Mouse (Mus musculus) midbrain, embryonic 11.5 days (tissue): Measurements from ENCODE around the gene Foxk1. TPM values are rescaled to one million over a fixed set of nuclear protein-coding genes. Genes with fewer than 3 reads are reported as not detected.

Experiments
- ATAC-seq: fragments of 200-750 bp; cut with Nextera tagmentation; 2 replicates; pipeline ENCODE4 v1.8.0; 2017; ENCODE audit warnings: moderate TSS enrichment, moderate library complexity; ENCODE audit not compliant: low FRiP score
- DNase-seq: peaks from one replicate; pipeline ENCODE4 v3.0.0; 2015; ENCODE audit warnings: low spot score; ENCODE audit errors: missing footprints
- H3K27ac ChIP-seq: fragments of 300-500 bp; sonication (generic); 2 replicates; pipeline ENCODE4 v1.5.1; 2014; ENCODE audit warnings: low read depth, low read length
- H3K27me3 ChIP-seq: fragments of 300-500 bp; sonication (generic); 2 replicates; pipeline ENCODE4 v1.6.1; 2014; ENCODE audit warnings: mild to moderate bottlenecking, low read length, moderate library complexity, mixed read lengths; ENCODE audit not compliant: control insufficient read depth, insufficient read depth
- H3K36me3 ChIP-seq: fragments of 300-500 bp; sonication (generic); 2 replicates; pipeline ENCODE4 v1.6.1; 2014; ENCODE audit warnings: mild to moderate bottlenecking, low read length, moderate library complexity, mixed read lengths; ENCODE audit not compliant: control insufficient read depth, insufficient read depth
- H3K4me1 ChIP-seq: fragments of 300-500 bp; sonication (generic); 2 replicates; pipeline ENCODE4 v1.6.1; 2014; ENCODE audit warnings: low read length; ENCODE audit not compliant: control insufficient read depth, insufficient read depth
- H3K4me2 ChIP-seq: fragments of 300-500 bp; sonication (generic); 2 replicates; pipeline ENCODE4 v1.6.1; 2014; ENCODE audit warnings: mild to moderate bottlenecking, moderate library complexity
- H3K4me3 ChIP-seq: fragments of 300-500 bp; sonication (generic); 2 replicates; pipeline ENCODE4 v1.5.1; 2014; ENCODE audit warnings: low read depth, low read length
- H3K9ac ChIP-seq: fragments of 300-500 bp; sonication (generic); 2 replicates; pipeline ENCODE4 v1.6.1; 2014; ENCODE audit warnings: low read length
- H3K9me3 ChIP-seq: fragments of 300-500 bp; sonication (generic); 2 replicates; pipeline ENCODE4 v1.6.1; 2016; ENCODE audit warnings: low read length; ENCODE audit not compliant: control insufficient read depth
- WGBS: fragments of 180-500 bp; shearing (Covaris S2); extraction: QIAGEN DNeasy Blood & Tissue Kit; methylation state at CpG from one replicate; pipeline ENCODE4 v1.1.7; 2014; 5-methylcytosine and 5-hydroxymethylcytosine counted together
- polyA plus RNA-seq: library from polyadenylated mRNA; unstranded; fragments of >200 nt; fragmentation: Nextera tagmentation; extraction: Ambion mirVana; gene quantifications from 2 replicates; pipeline ENCODE4 v1.2.1, GENCODE M21; 2014

Gene Foxk1
- polyA plus RNA-seq, 1 experiment from 2014 or later: 4.0 TPM

GRCm38 (mm10) chr5:142412678-142413385 is 11.5 kb downstream of the Foxk1 start:
- no peak overlapping the region for H3K4me3 ChIP-seq
- DNase-seq (no peak), ATAC-seq (no peak)
- H3K27me3 ChIP-seq: no peaks in the 10 kb centered on the region
- H3K4me1 ChIP-seq: peaks cover 37% of the 10 kb centered on the region
- WGBS: 60% methylated on average over 6 of the region's 6 CpGs
- no peak overlapping the region for H3K4me2 ChIP-seq
- H3K27ac ChIP-seq: peak overlapping the region; percentile 10; the same call in 1 of the 2 replicates
- no peaks in the 10 kb centered on the region for H3K9me3 ChIP-seq
- no peaks in the 10 kb centered on the region for H3K36me3 ChIP-seq
- no peak overlapping the region for H3K9ac ChIP-seq

- Histone ChIP-seq H3K36me3 (no peaks in the 10 kb centered on the region), H3K9ac (no peak overlapping the region), H3K4me1 (peaks cover 37% of the 10 kb centered on the region), H3K9me3 (no peaks in the 10 kb centered on the region), H3K4me2 (no peak overlapping the region), H3K27me3 (no peaks in the 10 kb centered on the region), H3K27ac (peak overlapping the region; percentile 51), H3K4me3 (no peak overlapping the region)
- DNase-seq: peak; percentile 91
- ATAC-seq: peak; percentile 13; the same call in 1 of the 2 replicates
- WGBS: 19% methylated on average over 9 of the region's 9 CpGs
These were observed 12.6 kb downstream of the Foxk1 start for GRCm38 (mm10) chr5:142413723-142414445.

- ATAC-seq (no peak), DNase-seq (no peak)
- no peak overlapping the region for H3K27ac ChIP-seq
- H3K4me2 ChIP-seq: no peak overlapping the region
- H3K9ac ChIP-seq: no peak overlapping the region
- peaks cover 35% of the 10 kb centered on the region for H3K4me1 ChIP-seq
- H3K4me3 ChIP-seq: no peak overlapping the region
- H3K36me3 ChIP-seq: no peaks in the 10 kb centered on the region
- WGBS: 74% methylated on average over 6 of the region's 6 CpGs
- H3K9me3 ChIP-seq: no peaks in the 10 kb centered on the region
- H3K27me3 ChIP-seq: no peaks in the 10 kb centered on the region
These were observed 14.1 kb downstream of the Foxk1 start for GRCm38 (mm10) chr5:142415401-142415800.

- no peaks in the 10 kb centered on the region for H3K9me3 ChIP-seq
- ATAC-seq (0 out of 2 replicates have a peak, but pooled peaks have one; percentile 39), DNase-seq (no peak)
- H3K4me3 ChIP-seq: no peak overlapping the region
- H3K4me1 ChIP-seq: peaks cover 35% of the 10 kb centered on the region
- WGBS: 12% methylated on average over 14 of the region's 14 CpGs
- H3K36me3 ChIP-seq: no peaks in the 10 kb centered on the region
- no peak overlapping the region for H3K9ac ChIP-seq
- H3K4me2 ChIP-seq: no peak overlapping the region
- no peak overlapping the region; the same call in 1 of the 2 replicates for H3K27ac ChIP-seq
- no peaks in the 10 kb centered on the region for H3K27me3 ChIP-seq
These were observed 14.9 kb downstream of the Foxk1 start for GRCm38 (mm10) chr5:142416070-142416775.

- peaks cover 35% of the 10 kb centered on the region for H3K4me1 ChIP-seq
- no peaks in the 10 kb centered on the region for H3K27me3 ChIP-seq
- no peak overlapping the region for H3K4me2 ChIP-seq
- no peak overlapping the region for H3K9ac ChIP-seq
- H3K4me3 ChIP-seq: no peak overlapping the region
- DNase-seq: no peak
- 51% methylated on average over 3 of the region's 3 CpGs for WGBS
- no peaks in the 10 kb centered on the region for H3K9me3 ChIP-seq
- no peak overlapping the region for H3K27ac ChIP-seq
- no peaks in the 10 kb centered on the region for H3K36me3 ChIP-seq
- ATAC-seq: no peak
These were observed 15.8 kb downstream of the Foxk1 start for GRCm38 (mm10) chr5:142417104-142417503.

GRCm38 (mm10) chr5:142417876-142418275 is 16.6 kb downstream of the Foxk1 start:
- no peaks in the 10 kb centered on the region for H3K9me3 ChIP-seq
- H3K4me2 ChIP-seq: no peak overlapping the region
- H3K9ac ChIP-seq: no peak overlapping the region
- no peaks in the 10 kb centered on the region for H3K27me3 ChIP-seq
- H3K27ac ChIP-seq: no peak overlapping the region
- peaks cover 30% of the 10 kb centered on the region for H3K4me1 ChIP-seq
- 65% methylated on average over 9 of the region's 9 CpGs for WGBS
- H3K4me3 ChIP-seq: no peak overlapping the region
- DNase-seq (no peak), ATAC-seq (no peak)
- no peaks in the 10 kb centered on the region for H3K36me3 ChIP-seq

- H3K9me3 ChIP-seq: no peaks in the 10 kb centered on the region
These were observed 17.1 kb downstream of the Foxk1 start for GRCm38 (mm10) chr5:142418419-142418818.

GRCm38 (mm10) chr5:142420317-142420716 is 19.0 kb downstream of the Foxk1 start:
- Histone ChIP-seq H3K9me3 (no peaks in the 10 kb centered on the region), H3K4me2 (no peak overlapping the region), H3K4me3 (no peak overlapping the region), H3K36me3 (no peaks in the 10 kb centered on the region), H3K9ac (no peak overlapping the region), H3K4me1 (peaks cover 11% of the 10 kb centered on the region), H3K27me3 (no peaks in the 10 kb centered on the region), H3K27ac (no peak overlapping the region)
- ATAC-seq: no peak
- DNase-seq: no peak
- WGBS: 98% methylated on average over 4 of the region's 4 CpGs

More at GRCm38 (mm10) chr5:142418419-142418818, 17.1 kb downstream of the Foxk1 start:
- WGBS: 87% methylated on average over 4 of the region's 4 CpGs
- Histone ChIP-seq H3K4me1 (peaks cover 27% of the 10 kb centered on the region), H3K36me3 (no peaks in the 10 kb centered on the region), H3K27me3 (no peaks in the 10 kb centered on the region), H3K27ac (no peak overlapping the region), H3K4me3 (no peak overlapping the region), H3K9ac (no peak overlapping the region), H3K4me2 (no peak overlapping the region)
- no peak for ATAC-seq
- DNase-seq: no peak

- ATAC-seq: no peak
- Histone ChIP-seq H3K9ac (no peak overlapping the region), H3K27me3 (no peaks in the 10 kb centered on the region), H3K4me1 (peaks cover 11% of the 10 kb centered on the region), H3K36me3 (no peaks in the 10 kb centered on the region), H3K27ac (no peak overlapping the region), H3K9me3 (no peaks in the 10 kb centered on the region), H3K4me2 (no peak overlapping the region), H3K4me3 (no peak overlapping the region)
- WGBS: 86% methylated on average over 9 of the region's 9 CpGs
- no peak for DNase-seq
These were observed 19.6 kb downstream of the Foxk1 start for GRCm38 (mm10) chr5:142420920-142421319.
